Mouse (Mus musculus) heart, embryonic 10.5 days (tissue): ENCODE data around the gene Soat1. TPM values are rescaled to one million over a fixed set of nuclear protein-coding genes. Genes with fewer than 3 reads are reported as not detected.

Experiments
- DNase-seq: peaks from one replicate; pipeline ENCODE4 v3.0.0-alpha.2; 2017; ENCODE audit warnings: low spot score
- H3K27ac ChIP-seq: fragments of 300-500 bp; sonication (generic); 2 replicates; pipeline ENCODE4 v1.5.1; 2016; ENCODE audit warnings: mild to moderate bottlenecking
- H3K27me3 ChIP-seq: fragments of 300-500 bp; sonication (generic); 2 replicates; pipeline ENCODE4 v1.6.1; 2016; ENCODE audit warnings: mild to moderate bottlenecking; ENCODE audit not compliant: poor library complexity, insufficient read depth, severe bottlenecking
- H3K36me3 ChIP-seq: fragments of 300-500 bp; sonication (generic); 2 replicates; pipeline ENCODE4 v1.6.1; 2016; ENCODE audit warnings: mild to moderate bottlenecking, moderate library complexity
- H3K4me1 ChIP-seq: fragments of 300-500 bp; sonication (generic); 2 replicates; pipeline ENCODE4 v1.6.1; 2016; ENCODE audit warnings: mild to moderate bottlenecking
- H3K4me3 ChIP-seq: fragments of 300-500 bp; sonication (generic); 2 replicates; pipeline ENCODE4 v1.5.1; 2016; ENCODE audit warnings: mild to moderate bottlenecking, moderate library complexity
- H3K9me3 ChIP-seq: fragments of 300-500 bp; sonication (generic); 2 replicates; pipeline ENCODE4 v1.6.1; 2016; ENCODE audit warnings: mild to moderate bottlenecking, moderate library complexity
- WGBS: fragments of 180-500 bp; shearing (Covaris S2); methylation state at CpG from one replicate; pipeline ENCODE4 v1.1.7; 2016; 5-methylcytosine and 5-hydroxymethylcytosine counted together
- polyA plus RNA-seq: library from polyadenylated mRNA; unstranded; fragments of >200 nt; fragmentation: Nextera tagmentation; extraction: Ambion mirVana; gene quantifications from 2 replicates; pipeline ENCODE4 v1.2.1, GENCODE M21; 2016

The Soat1 gene
- polyA plus RNA-seq, 1 experiment from 2014 or later = 60.6 TPM

DNA sequence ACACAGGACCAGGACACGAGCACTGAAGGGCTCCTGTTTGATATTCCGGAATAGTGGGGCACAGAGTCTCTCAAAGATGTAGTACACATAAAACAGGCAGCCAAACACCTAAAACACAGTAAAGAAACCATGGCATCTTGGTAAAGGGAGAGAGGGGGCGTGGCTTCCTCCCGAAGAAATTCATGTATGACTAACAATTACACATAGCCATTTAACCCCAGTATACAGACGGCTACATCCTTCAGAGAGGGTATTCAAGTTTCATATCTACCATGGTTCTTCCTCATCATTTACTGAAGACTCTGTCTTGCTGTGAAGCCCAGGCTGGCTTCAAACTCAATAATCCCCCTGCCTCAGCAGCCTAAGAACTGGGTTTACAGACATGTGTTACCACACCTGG is 36.4 kb downstream of the Soat1 start:
- 86% methylated on average over 5 of the region's 5 CpGs for WGBS
- Histone ChIP-seq H3K27ac (no peak overlapping the region), H3K4me1 (no peaks in the 10 kb centered on the region), H3K9me3 (no peaks in the 10 kb centered on the region), H3K27me3 (no peaks in the 10 kb centered on the region), H3K4me3 (no peak overlapping the region), H3K36me3 (peaks cover 90% of the 10 kb centered on the region)
- no peak for DNase-seq

DNA sequence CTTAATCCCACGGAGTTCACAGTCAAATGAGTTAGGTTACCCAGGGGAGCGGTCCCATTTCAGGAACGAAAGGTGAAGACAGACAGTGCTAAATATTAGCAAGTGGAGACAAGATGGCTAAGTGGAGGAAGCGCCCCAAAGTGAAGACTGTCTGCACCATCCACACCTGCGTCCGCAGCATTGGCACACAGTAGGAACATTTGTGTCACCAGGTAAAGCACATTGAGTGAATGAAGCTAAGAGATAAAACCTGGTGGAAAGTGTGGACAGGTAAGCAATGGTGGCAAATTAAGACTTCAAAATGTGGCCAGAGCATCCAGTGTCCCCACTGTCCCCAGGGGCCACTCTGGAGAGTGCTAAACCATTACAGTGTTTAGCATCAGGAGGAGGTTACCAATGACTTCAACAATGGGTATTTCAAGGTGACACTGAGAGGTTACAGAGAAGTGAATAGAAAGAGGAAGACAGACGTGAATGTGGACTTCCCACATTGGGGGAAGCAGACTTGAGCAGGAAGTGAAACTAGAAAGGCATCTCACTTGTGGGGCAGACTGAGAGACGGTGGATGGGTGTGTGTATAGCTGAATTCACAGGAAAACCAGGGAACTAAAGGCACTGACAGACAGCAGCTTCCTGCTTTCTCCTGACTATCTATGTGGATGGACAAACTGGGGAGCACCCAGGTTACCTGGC is 37.0 kb downstream of the Soat1 start:
- 89% methylated on average over 8 of the region's 8 CpGs for WGBS
- H3K27ac ChIP-seq = no peak overlapping the region
- no peaks in the 10 kb centered on the region for H3K27me3 ChIP-seq
- H3K4me3 ChIP-seq = no peak overlapping the region
- H3K36me3 ChIP-seq = peaks cover 93% of the 10 kb centered on the region
- no peaks in the 10 kb centered on the region for H3K4me1 ChIP-seq
- no peaks in the 10 kb centered on the region for H3K9me3 ChIP-seq
- no peak for DNase-seq

DNA sequence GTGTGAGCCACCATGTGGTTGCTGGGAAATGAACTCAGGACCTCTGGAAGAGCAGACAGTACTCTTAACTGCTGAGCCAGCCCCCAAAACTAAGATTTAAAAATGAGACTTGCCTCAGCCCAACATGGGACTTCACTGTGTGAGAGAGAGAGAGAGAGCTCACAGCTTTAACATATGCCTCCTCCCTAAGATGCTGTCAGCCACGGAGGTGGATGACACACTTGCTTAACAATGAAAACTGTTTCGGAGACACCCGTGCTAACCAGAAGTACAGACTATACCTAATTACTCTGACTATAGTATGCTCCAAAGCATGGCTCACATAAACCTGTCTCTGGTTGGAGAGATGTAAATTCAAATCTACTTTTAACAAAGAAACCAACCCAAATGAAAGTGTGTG is 40.6 kb downstream of the Soat1 start:
- Histone ChIP-seq H3K9me3 (no peaks in the 10 kb centered on the region), H3K4me3 (no peak overlapping the region), H3K4me1 (no peaks in the 10 kb centered on the region), H3K36me3 (peaks cover 87% of the 10 kb centered on the region), H3K27me3 (no peaks in the 10 kb centered on the region), H3K27ac (no peak overlapping the region)
- no peak for DNase-seq
- 85% methylated on average over 3 of the region's 3 CpGs for WGBS

DNA sequence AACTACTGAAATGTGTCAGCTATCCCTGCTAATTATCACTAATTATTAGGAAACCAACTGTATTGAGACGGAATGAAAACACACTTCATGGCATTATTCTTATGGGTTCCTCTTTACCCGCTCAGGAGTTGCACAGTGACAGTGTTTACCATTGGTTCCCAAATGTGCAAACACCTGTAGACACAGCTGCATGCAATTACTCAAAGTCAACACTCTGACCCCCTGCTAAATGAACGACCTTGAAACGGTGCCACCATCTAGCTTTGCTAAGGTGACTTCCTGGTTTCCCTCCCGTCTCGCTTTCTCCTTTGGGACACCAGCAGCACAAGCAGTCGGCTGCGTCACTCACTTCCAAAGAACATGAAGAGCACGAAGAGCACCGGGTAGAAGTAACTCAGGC is 41.6 kb downstream of the Soat1 start:
- Histone ChIP-seq H3K9me3 (no peaks in the 10 kb centered on the region), H3K4me1 (no peaks in the 10 kb centered on the region), H3K27me3 (no peaks in the 10 kb centered on the region), H3K27ac (no peak overlapping the region), H3K4me3 (no peak overlapping the region), H3K36me3 (peaks cover 78% of the 10 kb centered on the region)
- no peak for DNase-seq
- WGBS = 85% methylated on average over 10 of the region's 10 CpGs

GRCm38 (mm10) chr1:156428434-156428833 is 45.7 kb downstream of the Soat1 start:
- no peak overlapping the region for H3K27ac ChIP-seq
- no peaks in the 10 kb centered on the region for H3K9me3 ChIP-seq
- H3K4me1 ChIP-seq = no peaks in the 10 kb centered on the region
- H3K36me3 ChIP-seq = peaks cover 54% of the 10 kb centered on the region
- H3K27me3 ChIP-seq = no peaks in the 10 kb centered on the region
- WGBS = 87% methylated on average over 6 of the region's 6 CpGs
- no peak overlapping the region for H3K4me3 ChIP-seq
- no peak for DNase-seq

DNA sequence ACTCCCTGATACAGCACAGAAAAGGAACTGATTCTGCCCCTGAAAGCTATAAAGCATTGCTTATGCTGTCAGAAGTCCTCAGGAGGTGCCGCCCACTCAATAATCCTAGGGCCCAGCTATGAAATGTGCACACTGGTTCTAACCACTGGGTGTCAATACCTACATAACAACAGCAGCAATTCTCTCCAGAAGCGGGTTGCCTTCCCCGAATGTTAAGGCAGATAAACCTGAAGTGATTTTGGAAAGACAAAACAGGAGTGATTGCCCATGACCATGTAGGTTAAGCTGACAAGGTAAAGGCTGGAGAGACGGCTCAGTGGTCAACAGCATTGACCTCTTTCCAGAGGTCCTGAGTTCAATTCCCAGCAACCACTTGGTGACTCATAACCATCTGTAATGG is 48.4 kb downstream of the Soat1 start:
- Histone ChIP-seq H3K4me1 (no peaks in the 10 kb centered on the region), H3K36me3 (peaks cover 29% of the 10 kb centered on the region), H3K9me3 (no peaks in the 10 kb centered on the region), H3K27ac (no peak overlapping the region), H3K4me3 (no peak overlapping the region), H3K27me3 (no peaks in the 10 kb centered on the region)
- WGBS = 91% methylated on average over 4 of the region's 4 CpGs
- no peak for DNase-seq

DNA sequence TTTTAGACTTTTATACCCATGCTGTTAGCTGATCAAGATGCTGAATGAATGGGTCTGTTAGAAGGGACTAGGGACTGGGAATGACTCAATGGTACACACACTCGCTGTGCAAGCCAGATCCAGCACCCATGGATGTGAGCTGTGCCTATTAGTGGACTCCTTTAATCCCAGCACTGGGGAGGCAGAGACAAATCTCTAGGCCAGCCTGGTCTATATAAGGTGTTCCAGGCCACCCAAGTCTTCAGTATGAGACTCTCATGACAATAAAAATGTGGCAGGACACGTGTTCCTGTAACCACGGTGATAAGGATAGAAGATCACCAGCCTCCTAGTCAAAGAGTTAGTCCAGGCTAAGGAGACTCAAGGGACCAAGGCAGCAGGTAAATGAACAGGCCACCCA is 50.1 kb downstream of the Soat1 start:
- H3K9me3 ChIP-seq = no peaks in the 10 kb centered on the region
- no peak overlapping the region for H3K4me3 ChIP-seq
- H3K27me3 ChIP-seq = no peaks in the 10 kb centered on the region
- no peak overlapping the region for H3K27ac ChIP-seq
- no peak for DNase-seq
- peaks cover 18% of the 10 kb centered on the region for H3K36me3 ChIP-seq
- 79% methylated on average over 3 of the region's 3 CpGs for WGBS
- H3K4me1 ChIP-seq = 0 out of 2 replicates have a peak, but pooled peaks cover 3% of the 10 kb centered on the region

- Histone ChIP-seq H3K4me1 (0 out of 2 replicates have a peak, but pooled peaks cover 3% of the 10 kb centered on the region), H3K4me3 (no peak overlapping the region), H3K27me3 (no peaks in the 10 kb centered on the region), H3K9me3 (no peaks in the 10 kb centered on the region), H3K27ac (no peak overlapping the region), H3K36me3 (peaks cover 12% of the 10 kb centered on the region)
- 84% methylated on average over 6 of the region's 6 CpGs for WGBS
- no peak for DNase-seq
These were observed 50.6 kb downstream of the Soat1 start for GRCm38 (mm10) chr1:156423493-156423892.

GRCm38 (mm10) chr1:156422856-156423255 is 51.3 kb downstream of the Soat1 start:
- H3K4me1 ChIP-seq = 0 out of 2 replicates have a peak, but pooled peaks cover 3% of the 10 kb centered on the region
- no peaks in the 10 kb centered on the region for H3K27me3 ChIP-seq
- DNase-seq = no peak
- no peak overlapping the region for H3K27ac ChIP-seq
- WGBS = 72% methylated on average over 6 of the region's 6 CpGs
- H3K9me3 ChIP-seq = no peaks in the 10 kb centered on the region
- H3K4me3 ChIP-seq = no peak overlapping the region
- H3K36me3 ChIP-seq = peaks cover 11% of the 10 kb centered on the region

- under 1% methylated on average over 44 of the region's 44 CpGs for WGBS
- peak; percentile 94 for DNase-seq
- H3K4me3 ChIP-seq = peak within 1 kb of the TSS; percentile 71
- no peaks in the 10 kb centered on the region for H3K9me3 ChIP-seq
- 0 out of 2 replicates have a peak, but pooled peaks cover under 1% of the 10 kb centered on the region for H3K36me3 ChIP-seq
- 0 out of 2 replicates have a peak, but pooled peaks cover 3% of the 10 kb centered on the region for H3K4me1 ChIP-seq
- H3K27ac ChIP-seq = peak within 1 kb of the TSS; percentile 83
- H3K27me3 ChIP-seq = no peaks in the 10 kb centered on the region
These were observed 53.3 kb downstream of the Soat1 start, which contains the start of gene Axdnd1 for GRCm38 (mm10) chr1:156420671-156421297. TSS of gene Axdnd1 (minus strand) at chr1:156421159.

GRCm38 (mm10) chr1:156418170-156418569 is 56.0 kb downstream of the Soat1 start:
- no peaks in the 10 kb centered on the region for H3K9me3 ChIP-seq
- no peaks in the 10 kb centered on the region for H3K27me3 ChIP-seq
- WGBS = 64% methylated on average over 4 of the region's 4 CpGs
- DNase-seq = peak; percentile 20
- no peaks in the 10 kb centered on the region for H3K36me3 ChIP-seq
- no peak overlapping the region for H3K4me3 ChIP-seq
- 0 out of 2 replicates have a peak, but pooled peaks cover 3% of the 10 kb centered on the region for H3K4me1 ChIP-seq
- no peak overlapping the region for H3K27ac ChIP-seq

GRCm38 (mm10) chr1:156408521-156408920 is 65.6 kb downstream of the Soat1 start:
- DNase-seq = peak; percentile 22
- Histone ChIP-seq H3K27me3 (no peaks in the 10 kb centered on the region), H3K9me3 (no peaks in the 10 kb centered on the region), H3K4me3 (no peak overlapping the region), H3K36me3 (no peaks in the 10 kb centered on the region), H3K27ac (no peak overlapping the region), H3K4me1 (peaks cover 5% of the 10 kb centered on the region; the same call in 1 of the 2 replicates)
- 68% methylated on average over 4 of the region's 4 CpGs for WGBS

DNA sequence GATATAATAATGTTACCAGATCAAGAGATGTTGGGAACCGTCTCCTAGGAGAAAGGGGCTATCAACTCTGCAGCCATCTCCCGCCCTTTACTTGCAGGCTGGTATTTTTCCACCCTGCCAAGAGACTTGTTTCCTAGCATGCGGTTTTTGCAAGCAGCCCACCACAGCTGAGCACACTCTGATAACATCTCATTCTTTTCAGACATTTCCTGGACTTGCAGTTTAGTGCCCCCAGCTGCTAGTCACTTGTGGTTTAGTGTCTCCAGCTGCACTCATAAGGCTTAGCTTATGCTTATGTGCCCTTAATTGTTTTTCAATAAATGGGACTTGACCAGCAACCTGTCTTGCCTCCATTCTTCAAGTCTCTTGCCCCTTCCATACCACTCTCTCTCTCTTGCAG is 66.1 kb downstream of the Soat1 start:
- peak; percentile 72 for DNase-seq
- H3K9me3 ChIP-seq = no peaks in the 10 kb centered on the region
- no peaks in the 10 kb centered on the region for H3K36me3 ChIP-seq
- no peaks in the 10 kb centered on the region for H3K27me3 ChIP-seq
- 32% methylated on average over 3 of the region's 3 CpGs for WGBS
- H3K27ac ChIP-seq = no peak overlapping the region
- H3K4me3 ChIP-seq = no peak overlapping the region
- peaks cover 5% of the 10 kb centered on the region; the same call in 1 of the 2 replicates for H3K4me1 ChIP-seq
